ENCODE assay signal across 31 mouse cellular contexts in genomic region chr2:91322490-91322889, GRCm38 (mm10). TPM values are rescaled to one million over a fixed set of nuclear protein-coding genes. Genes with fewer than 3 reads are reported as not detected.
DNase-seq lines count a peak whose midpoint lies in the region; ATAC-seq lines count a peak whose summit lies in the region.
"Had no signal": no experiment of that assay in that cellular context is flagged by ENCODE, and none has a peak within 500 bp of the region (broad histone marks: within the 10 kb centered on the region; RNA-seq: fewer than 3 reads in every experiment).

No protein-coding gene starts in this region.

- H3K4me1 ChIP-seq in kidney, embryonic 15.5 days, result peaks cover 26% of the 10 kb centered on the region
- no peaks in the 10 kb centered on the region for H3K4me1 ChIP-seq in stomach, embryonic 15.5 days
- H3K4me1 ChIP-seq: heart, embryonic 15.5 days; limb, embryonic 13.5 days had no signal

- intact Hi-C loops in heart, postnatal 10 days (cut with DNase I), result no loop called here

- H3K27ac ChIP-seq in kidney, embryonic 15.5 days, result 0 out of 2 replicates have a peak overlapping the region, but pooled peaks have one; percentile 13
- H3K27ac ChIP-seq in stomach, embryonic 15.5 days, result peak overlapping the region; percentile 73; the same call in 1 of the 2 replicates
- H3K27ac ChIP-seq: embryonic facial prominence, embryonic 10.5 days; embryonic facial prominence, embryonic 15.5 days; heart, embryonic 10.5 days; heart, embryonic 15.5 days; hindbrain, embryonic 14.5 days; limb, embryonic 13.5 days; midbrain, embryonic 12.5 days; neural tube, embryonic 13.5 days had no signal

- no peak overlapping the region for H3K4me2 ChIP-seq in kidney, embryonic 15.5 days
- no peak overlapping the region for H3K4me2 ChIP-seq in stomach, embryonic 15.5 days
- H3K4me2 ChIP-seq: embryonic facial prominence, embryonic 15.5 days; heart, embryonic 15.5 days; hindbrain, embryonic 14.5 days; limb, embryonic 13.5 days; liver, embryonic 11.5 days; midbrain, embryonic 12.5 days; neural tube, embryonic 13.5 days had no signal

- H3K36me3 ChIP-seq in kidney, embryonic 15.5 days, result no peaks in the 10 kb centered on the region
- no peaks in the 10 kb centered on the region for H3K36me3 ChIP-seq in stomach, embryonic 15.5 days
- H3K36me3 ChIP-seq: embryonic facial prominence, embryonic 10.5 days; embryonic facial prominence, embryonic 15.5 days; G1E; heart, embryonic 10.5 days; heart, embryonic 15.5 days; limb, embryonic 13.5 days; midbrain, embryonic 12.5 days; neural tube, embryonic 13.5 days had no signal

- no peak for DNase-seq in kidney, postnatal 4 days
- peak; percentile 67 for DNase-seq in large intestine, adult 2 months (ENCODE audit: low read depth, low spot score)
- no peak for DNase-seq in gastrocnemius, adult 8-10 months (ENCODE audit: low spot score in 2 of 2)
- DNase-seq in cerebellum, postnatal 10 days, result no peak
- no peak for DNase-seq in heart, postnatal 10 days
- DNase-seq: adrenal gland, postnatal 14 days; cerebellum, adult 11 months; cerebellum, adult 9-10 months; gastrocnemius, postnatal 25 days; heart, adult 11 months; heart, postnatal 4 days; kidney, adult 8-10 months; kidney, postnatal 10 days; liver, postnatal 0 days; lung, postnatal 14 days had no signal

- H3K9ac ChIP-seq in kidney, embryonic 15.5 days, result no peak overlapping the region
- no peak overlapping the region for H3K9ac ChIP-seq in stomach, embryonic 15.5 days
- H3K9ac ChIP-seq: embryonic facial prominence, embryonic 15.5 days; heart, embryonic 15.5 days; hindbrain, embryonic 14.5 days; limb, embryonic 13.5 days; liver, postnatal 0 days; midbrain, embryonic 12.5 days; neural tube, embryonic 13.5 days had no signal

- no peak overlapping the region for H3K4me3 ChIP-seq in kidney, embryonic 15.5 days (replicated peaks)
- no peak overlapping the region for H3K4me3 ChIP-seq in stomach, embryonic 15.5 days (replicated peaks)
- H3K4me3 ChIP-seq: embryonic facial prominence, embryonic 10.5 days; embryonic facial prominence, embryonic 15.5 days; heart, embryonic 10.5 days; heart, embryonic 15.5 days; limb, embryonic 13.5 days; midbrain, embryonic 12.5 days; myocyte; neural tube, embryonic 13.5 days had no signal

- H3K9me3 ChIP-seq in kidney, embryonic 15.5 days (replicated peaks), result no peaks in the 10 kb centered on the region
- H3K9me3 ChIP-seq in stomach, embryonic 15.5 days, result no peaks in the 10 kb centered on the region
- H3K9me3 ChIP-seq: embryonic facial prominence, embryonic 10.5 days; embryonic facial prominence, embryonic 15.5 days; G1E; heart, embryonic 10.5 days; heart, embryonic 15.5 days; limb, embryonic 13.5 days; midbrain, embryonic 12.5 days; neural tube, embryonic 13.5 days had no signal

- WGBS in kidney, embryonic 15.5 days, result 31% methylated on average over 4 of the region's 4 CpGs
- 25% methylated on average over 4 of the region's 4 CpGs for WGBS in large intestine, adult 2 months
- 69% methylated on average over 4 of the region's 4 CpGs for WGBS in stomach, embryonic 15.5 days

- H3K27me3 ChIP-seq in kidney, embryonic 15.5 days, result no peaks in the 10 kb centered on the region
- H3K27me3 ChIP-seq in stomach, embryonic 15.5 days (replicated peaks), result no peaks in the 10 kb centered on the region
- H3K27me3 ChIP-seq: embryonic facial prominence, embryonic 15.5 days; heart, embryonic 15.5 days; limb, embryonic 13.5 days; midbrain, embryonic 12.5 days; neural tube, embryonic 13.5 days; Patski had no signal

- ATAC-seq in kidney, embryonic 15.5 days (replicated peaks; ENCODE audit: low FRiP score), result no peak
- peak; percentile 32; the same call in 1 of the 2 replicates for ATAC-seq in common myeloid progenitor, adult 5-6 weeks (replicated peaks; ENCODE audit: low read depth, poor library complexity, severe bottlenecking)
- 0 out of 2 replicates have a peak, but pooled peaks have one; percentile 31 for ATAC-seq in stomach, embryonic 15.5 days (ENCODE audit: insufficient read depth, low FRiP score, low read depth)
- ATAC-seq: forebrain, embryonic 14.5 days; liver, postnatal 0 days; Patski had no signal

RNA-seq across cellular contexts. Expression of gene Arfgap2, which starts 57.7 kb away (rescaled TPM):
- polyA plus RNA-seq in kidney, embryonic 15.5 days (2015; fragmentation: Nextera tagmentation; extraction: Ambion mirVana), result 86.6 and 92.2 TPM in 2 replicates
- total RNA-seq in common myeloid progenitor, adult 5-6 weeks (2017), result 36.8 and 37.3 TPM in 2 replicates
- polyA plus RNA-seq in large intestine, adult 2 months (2012; rRNA removed), result 32.7 and 34.7 TPM in 2 replicates
- polyA plus RNA-seq in stomach, embryonic 15.5 days (2015; fragmentation: Nextera tagmentation; extraction: Ambion mirVana), result 71.4 and 80.2 TPM in 2 replicates
- total RNA-seq in gastrocnemius, adult 8-10 months (2022), result 100 to 1,000 TPM; 170 to 194 (median 181) TPM
- total RNA-seq in heart, postnatal 10 days (2021), result 10 to 100 TPM; 64.2 to 64.5 TPM
